Mouse (Mus musculus): ENCODE measurements around the gene Lctl. TPM values are rescaled to one million over a fixed set of nuclear protein-coding genes. Genes with fewer than 3 reads are reported as not detected.
A peak's percentile ranks its signal among the peaks of the same experiment; 100 is the strongest.

The Lctl gene
- polyA plus RNA-seq, 1 experiment from 2014 or later = not detected

DNA sequence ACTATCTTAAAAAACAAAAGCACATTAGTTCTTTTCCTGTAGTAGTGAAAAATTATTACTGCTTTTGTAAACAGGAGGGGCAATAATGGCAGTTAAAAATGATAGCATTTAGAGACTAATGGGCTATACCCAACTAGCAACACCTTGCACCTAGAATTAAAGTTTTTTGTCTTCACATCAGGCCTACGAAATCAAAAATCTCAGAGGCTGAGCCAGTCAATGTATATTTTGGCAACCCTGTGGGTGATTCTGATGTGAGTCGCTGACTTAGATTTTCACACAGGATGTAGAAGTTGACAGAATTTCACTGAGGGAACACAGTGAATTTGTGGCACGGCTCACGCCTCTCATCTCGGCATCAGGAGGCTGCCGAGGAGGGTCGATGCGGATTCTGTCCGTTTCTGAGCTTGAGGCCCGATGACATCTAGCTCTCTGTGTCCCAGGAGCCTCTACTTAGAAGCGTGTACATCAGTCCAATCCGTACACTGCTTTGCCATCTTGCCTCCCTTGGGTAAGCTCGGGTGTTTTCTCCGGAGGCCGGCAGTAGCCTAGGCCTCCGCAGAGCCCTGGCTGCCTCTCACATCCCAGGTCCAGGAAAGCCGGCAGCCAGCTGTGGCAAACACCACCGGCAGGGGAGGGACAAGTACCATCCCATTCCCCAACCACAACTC is 55.3 kb downstream of the Lctl start:
- H3K9me3 ChIP-seq (ENCODE audit: control insufficient read depth, low read length) = no peaks in the 10 kb centered on the region
- no peaks in the 10 kb centered on the region for H3K27me3 ChIP-seq (ENCODE audit: control insufficient read depth, insufficient read depth, low read length)
- DNase-seq (ENCODE audit: low spot score) (no peak), ATAC-seq (ENCODE audit: insufficient read depth, low FRiP score, low TSS enrichment) (no peak)
- H3K27ac ChIP-seq (ENCODE audit: low read depth, low read length) = peak overlapping the region; percentile 61
- peak overlapping the region; percentile 97 for H3K9ac ChIP-seq (ENCODE audit: low read length)
- peak overlapping the region; percentile 46 for H3K4me2 ChIP-seq (ENCODE audit: low read depth)
- peak overlapping the region; percentile 68 for H3K4me3 ChIP-seq (ENCODE audit: low read depth, low read length)
- 3% methylated on average over 18 of the region's 18 CpGs for WGBS
- H3K36me3 ChIP-seq (ENCODE audit: control insufficient read depth, insufficient read depth, low read length) = peaks cover 3% of the 10 kb centered on the region
- no peaks in the 10 kb centered on the region for H3K4me1 ChIP-seq (ENCODE audit: control insufficient read depth, insufficient read depth, low read length)

DNA sequence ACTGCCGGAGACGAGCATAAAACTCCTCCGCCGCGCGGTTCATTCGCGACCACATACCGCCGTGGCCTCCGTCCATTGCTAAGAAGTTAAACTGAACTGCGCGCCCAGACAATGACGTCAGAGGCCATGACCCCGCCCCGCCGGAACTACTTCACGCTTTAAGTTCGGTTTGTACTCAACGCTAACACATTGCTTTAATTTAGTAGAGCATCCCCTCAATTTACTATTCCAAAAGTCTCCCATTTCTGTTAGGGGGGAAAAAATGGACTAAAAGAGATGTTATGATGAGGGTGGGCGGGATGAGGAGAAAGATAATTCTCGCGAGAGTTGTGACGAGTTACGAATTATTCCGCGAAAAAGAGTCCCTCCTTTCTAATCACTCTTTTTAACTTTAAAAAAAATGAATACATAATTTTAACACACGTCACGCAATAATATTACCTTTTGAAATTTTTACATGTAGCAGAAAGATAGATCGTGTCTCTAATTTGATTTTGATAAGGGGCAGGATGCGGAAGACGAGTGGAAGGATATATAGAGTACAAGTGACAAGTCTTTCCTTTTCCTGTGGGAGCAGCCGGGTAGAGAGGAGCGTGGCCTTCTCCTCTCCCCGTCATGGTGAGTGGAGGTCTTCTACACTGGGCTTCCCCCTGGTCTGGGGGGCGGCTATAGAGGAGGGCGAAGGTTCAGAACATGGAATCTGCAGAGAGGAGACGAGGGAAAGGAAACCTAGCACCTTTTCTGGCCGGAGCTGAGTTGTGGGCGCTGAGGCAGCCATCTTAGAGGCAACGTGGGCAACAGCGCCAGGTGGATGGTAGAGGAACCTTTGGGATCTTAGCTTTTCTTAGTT is 56.1 kb downstream of the Lctl start, which contains the start of the genes Zwilch and Rpl4:
Gene Zwilch, minus strand, starts transcription at position 289 of the 850 bp plus-strand sequence.
Gene Rpl4, plus strand, starts transcription at position 560 of the 850 bp plus-strand sequence.
- H3K9ac ChIP-seq (ENCODE audit: low read length) = peak within 1 kb of the TSS; percentile 97
- H3K4me1 ChIP-seq (ENCODE audit: control insufficient read depth, insufficient read depth, low read length) = no peaks in the 10 kb centered on the region
- peak within 1 kb of the TSS; percentile 68 for H3K4me3 ChIP-seq (ENCODE audit: low read depth, low read length)
- no peaks in the 10 kb centered on the region for H3K27me3 ChIP-seq (ENCODE audit: control insufficient read depth, insufficient read depth, low read length)
- H3K9me3 ChIP-seq (ENCODE audit: control insufficient read depth, low read length) = no peaks in the 10 kb centered on the region
- H3K4me2 ChIP-seq (ENCODE audit: low read depth) = peak within 1 kb of the TSS; percentile 89
- ATAC-seq (ENCODE audit: insufficient read depth, low FRiP score, low TSS enrichment) (peak; percentile 83), DNase-seq (ENCODE audit: low spot score) (peak; percentile 86)
- under 1% methylated on average over 42 of the region's 42 CpGs for WGBS
- H3K27ac ChIP-seq (ENCODE audit: low read depth, low read length) = peak within 1 kb of the TSS; percentile 61
- peaks cover 5% of the 10 kb centered on the region for H3K36me3 ChIP-seq (ENCODE audit: control insufficient read depth, insufficient read depth, low read length)

DNA sequence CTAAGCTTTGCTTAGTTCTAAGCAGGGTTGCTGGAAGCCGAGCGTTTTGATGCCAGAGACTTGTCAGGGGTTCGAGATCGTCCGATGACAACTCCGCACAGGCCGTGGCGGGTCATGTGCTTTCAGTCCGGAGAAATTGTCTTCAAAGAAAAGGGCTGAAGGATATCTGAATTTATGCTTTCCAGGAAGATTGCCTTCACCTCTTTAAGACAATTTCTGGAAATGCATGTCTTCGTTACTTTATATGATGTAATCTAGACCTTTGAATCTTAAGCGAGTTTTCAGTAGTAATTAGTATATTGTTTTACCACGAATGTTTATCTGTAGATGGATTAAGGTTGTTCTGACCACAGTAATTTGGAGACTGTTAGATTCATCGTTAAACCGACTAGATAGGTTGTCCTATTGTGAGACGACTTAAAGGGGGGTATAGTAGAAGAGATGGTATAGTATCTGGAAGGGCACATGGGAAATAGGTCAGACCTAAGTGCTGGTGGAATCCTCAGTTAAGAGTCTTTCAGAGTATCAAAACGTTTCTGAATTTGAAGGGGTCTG is 56.8 kb downstream of the Lctl start:
- under 1% methylated on average over 16 of the region's 16 CpGs for WGBS
- Histone ChIP-seq H3K4me1 (ENCODE audit: control insufficient read depth, insufficient read depth, low read length) (no peaks in the 10 kb centered on the region), H3K36me3 (ENCODE audit: control insufficient read depth, insufficient read depth, low read length) (peaks cover 5% of the 10 kb centered on the region), H3K27ac (ENCODE audit: low read depth, low read length) (no peak overlapping the region), H3K4me2 (ENCODE audit: low read depth) (peak overlapping the region; percentile 89), H3K9ac (ENCODE audit: low read length) (peak overlapping the region; percentile 97), H3K27me3 (ENCODE audit: control insufficient read depth, insufficient read depth, low read length) (no peaks in the 10 kb centered on the region), H3K4me3 (ENCODE audit: low read depth, low read length) (peak overlapping the region; percentile 68), H3K9me3 (ENCODE audit: control insufficient read depth, low read length) (no peaks in the 10 kb centered on the region)
- DNase-seq (ENCODE audit: low spot score) (no peak), ATAC-seq (ENCODE audit: insufficient read depth, low FRiP score, low TSS enrichment) (no peak)

DNA sequence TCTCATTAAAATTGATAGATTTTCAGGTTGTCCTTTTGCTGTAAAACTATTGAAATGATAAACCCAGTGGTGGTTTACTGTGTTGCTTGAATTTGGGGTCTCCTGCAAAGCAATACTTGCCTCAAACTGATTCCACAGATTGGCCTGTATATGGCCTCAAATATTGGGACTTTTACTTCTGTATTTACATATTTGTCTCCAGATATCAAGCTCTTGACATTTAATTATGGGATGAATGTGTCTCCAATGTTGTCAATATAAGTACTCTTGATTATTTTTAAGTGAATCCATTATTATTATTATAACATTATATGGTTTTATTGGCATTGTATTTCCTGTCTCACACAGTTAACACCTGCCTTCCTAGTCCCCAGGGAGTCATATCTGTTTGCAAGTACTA is 57.4 kb downstream of the Lctl start:
- H3K27ac ChIP-seq (ENCODE audit: low read depth, low read length) = no peak overlapping the region
- no peaks in the 10 kb centered on the region for H3K27me3 ChIP-seq (ENCODE audit: control insufficient read depth, insufficient read depth, low read length)
- ATAC-seq (ENCODE audit: insufficient read depth, low FRiP score, low TSS enrichment) = no peak
- H3K36me3 ChIP-seq (ENCODE audit: control insufficient read depth, insufficient read depth, low read length) = peaks cover 5% of the 10 kb centered on the region
- H3K9ac ChIP-seq (ENCODE audit: low read length) = peak overlapping the region; percentile 97
- DNase-seq (ENCODE audit: low spot score) = no peak
- H3K4me2 ChIP-seq (ENCODE audit: low read depth) = peak overlapping the region; percentile 89
- peak overlapping the region; percentile 68 for H3K4me3 ChIP-seq (ENCODE audit: low read depth, low read length)
- no peaks in the 10 kb centered on the region for H3K9me3 ChIP-seq (ENCODE audit: control insufficient read depth, low read length)
- H3K4me1 ChIP-seq (ENCODE audit: control insufficient read depth, insufficient read depth, low read length) = no peaks in the 10 kb centered on the region

DNA sequence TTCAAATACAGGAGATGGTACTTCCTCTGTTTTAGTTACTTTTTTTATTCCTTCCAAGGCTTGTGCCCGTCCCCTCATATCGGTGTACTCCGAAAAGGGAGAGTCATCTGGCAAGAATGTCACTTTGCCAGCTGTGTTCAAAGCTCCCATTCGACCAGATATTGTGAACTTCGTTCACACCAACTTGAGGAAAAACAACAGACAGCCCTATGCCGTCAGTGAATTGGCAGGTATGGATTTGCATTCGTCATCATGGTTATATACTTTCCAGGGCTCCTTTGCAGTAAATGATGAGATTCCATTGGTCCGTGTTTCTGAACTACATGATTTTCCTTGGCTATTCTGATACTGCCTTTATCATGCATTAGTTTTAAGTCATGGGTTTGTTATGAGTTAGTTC is 57.8 kb downstream of the Lctl start:
- WGBS = 75% methylated on average over 8 of the region's 8 CpGs
- H3K9ac ChIP-seq (ENCODE audit: low read length) = no peak overlapping the region
- peak overlapping the region; percentile 68; the same call in 1 of the 2 replicates for H3K4me3 ChIP-seq (ENCODE audit: low read depth, low read length)

DNA sequence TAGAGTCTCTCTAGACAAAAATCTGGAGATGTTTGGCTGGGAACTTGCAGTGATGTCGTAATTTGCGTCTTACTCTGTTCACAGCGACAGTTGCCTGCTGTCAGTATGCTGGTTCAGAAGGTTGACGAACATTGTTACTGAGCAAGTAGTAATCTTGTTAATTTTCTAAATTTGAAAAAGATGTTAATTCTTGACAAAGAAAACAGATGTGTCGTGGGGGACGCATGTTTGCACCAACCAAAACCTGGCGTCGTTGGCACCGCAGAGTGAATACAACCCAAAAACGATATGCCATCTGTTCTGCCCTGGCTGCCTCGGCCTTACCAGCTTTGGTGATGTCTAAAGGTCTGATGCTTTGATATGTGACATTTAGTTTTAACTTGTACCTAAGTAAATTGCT is 58.4 kb downstream of the Lctl start:
- WGBS = 90% methylated on average over 11 of the region's 11 CpGs
- H3K4me2 ChIP-seq (ENCODE audit: low read depth) = no peak overlapping the region
- H3K9me3 ChIP-seq (ENCODE audit: control insufficient read depth, low read length) = no peaks in the 10 kb centered on the region
- H3K4me3 ChIP-seq (ENCODE audit: low read depth, low read length) = no peak overlapping the region
- DNase-seq (ENCODE audit: low spot score) (no peak), ATAC-seq (ENCODE audit: insufficient read depth, low FRiP score, low TSS enrichment) (no peak)
- H3K36me3 ChIP-seq (ENCODE audit: control insufficient read depth, insufficient read depth, low read length) = peaks cover 5% of the 10 kb centered on the region
- 0 out of 2 replicates have a peak, but pooled peaks cover 2% of the 10 kb centered on the region for H3K4me1 ChIP-seq (ENCODE audit: control insufficient read depth, insufficient read depth, low read length)
- no peak overlapping the region for H3K9ac ChIP-seq (ENCODE audit: low read length)
- no peak overlapping the region for H3K27ac ChIP-seq (ENCODE audit: low read depth, low read length)
- no peaks in the 10 kb centered on the region for H3K27me3 ChIP-seq (ENCODE audit: control insufficient read depth, insufficient read depth, low read length)

More for the DNA sequence above, 57.8 kb downstream of the Lctl start:
- H3K4me2 ChIP-seq (ENCODE audit: low read depth) = peak overlapping the region; percentile 89
- H3K4me1 ChIP-seq (ENCODE audit: control insufficient read depth, insufficient read depth, low read length) = 0 out of 2 replicates have a peak, but pooled peaks cover under 1% of the 10 kb centered on the region
- no peak for DNase-seq (ENCODE audit: low spot score)
- no peaks in the 10 kb centered on the region for H3K27me3 ChIP-seq (ENCODE audit: control insufficient read depth, insufficient read depth, low read length)
- no peak overlapping the region for H3K27ac ChIP-seq (ENCODE audit: low read depth, low read length)
- H3K36me3 ChIP-seq (ENCODE audit: control insufficient read depth, insufficient read depth, low read length) = peaks cover 5% of the 10 kb centered on the region
- no peak for ATAC-seq (ENCODE audit: insufficient read depth, low FRiP score, low TSS enrichment)
- H3K9me3 ChIP-seq (ENCODE audit: control insufficient read depth, low read length) = no peaks in the 10 kb centered on the region

DNA sequence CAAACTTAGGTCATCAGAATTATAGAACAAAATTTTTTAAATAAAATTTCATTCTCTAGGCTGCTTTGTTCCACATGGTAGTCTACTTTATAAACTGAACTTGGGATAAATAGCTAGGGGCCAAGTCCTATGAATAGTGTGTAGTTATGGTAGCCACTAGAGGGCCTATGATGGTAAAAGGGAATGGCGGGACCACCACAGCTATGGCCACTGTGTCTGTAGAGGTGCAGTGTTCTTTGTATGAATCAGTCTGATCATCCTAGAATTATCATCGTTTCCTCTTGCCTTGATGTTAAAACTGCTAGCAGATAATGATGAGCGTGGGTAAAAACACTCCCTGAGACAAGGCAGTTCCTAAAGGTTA is 61.6 kb downstream of the Lctl start:
- H3K9me3 ChIP-seq (ENCODE audit: control insufficient read depth, low read length) = no peaks in the 10 kb centered on the region
- H3K4me3 ChIP-seq (ENCODE audit: low read depth, low read length) = no peak overlapping the region
- peak; percentile 35 for DNase-seq (ENCODE audit: low spot score)
- no peak overlapping the region for H3K9ac ChIP-seq (ENCODE audit: low read length)
- ATAC-seq (ENCODE audit: insufficient read depth, low FRiP score, low TSS enrichment) = peak; percentile 54; the same call in 1 of the 2 replicates
- H3K27me3 ChIP-seq (ENCODE audit: control insufficient read depth, insufficient read depth, low read length) = no peaks in the 10 kb centered on the region
- WGBS = 43% methylated on average over 3 of the region's 3 CpGs
- H3K36me3 ChIP-seq (ENCODE audit: control insufficient read depth, insufficient read depth, low read length) = peaks cover 5% of the 10 kb centered on the region
- peak overlapping the region; percentile 47; the same call in 1 of the 2 replicates for H3K27ac ChIP-seq (ENCODE audit: low read depth, low read length)
- 0 out of 2 replicates have a peak, but pooled peaks cover 2% of the 10 kb centered on the region for H3K4me1 ChIP-seq (ENCODE audit: control insufficient read depth, insufficient read depth, low read length)
- peak overlapping the region; percentile 41 for H3K4me2 ChIP-seq (ENCODE audit: low read depth)

DNA sequence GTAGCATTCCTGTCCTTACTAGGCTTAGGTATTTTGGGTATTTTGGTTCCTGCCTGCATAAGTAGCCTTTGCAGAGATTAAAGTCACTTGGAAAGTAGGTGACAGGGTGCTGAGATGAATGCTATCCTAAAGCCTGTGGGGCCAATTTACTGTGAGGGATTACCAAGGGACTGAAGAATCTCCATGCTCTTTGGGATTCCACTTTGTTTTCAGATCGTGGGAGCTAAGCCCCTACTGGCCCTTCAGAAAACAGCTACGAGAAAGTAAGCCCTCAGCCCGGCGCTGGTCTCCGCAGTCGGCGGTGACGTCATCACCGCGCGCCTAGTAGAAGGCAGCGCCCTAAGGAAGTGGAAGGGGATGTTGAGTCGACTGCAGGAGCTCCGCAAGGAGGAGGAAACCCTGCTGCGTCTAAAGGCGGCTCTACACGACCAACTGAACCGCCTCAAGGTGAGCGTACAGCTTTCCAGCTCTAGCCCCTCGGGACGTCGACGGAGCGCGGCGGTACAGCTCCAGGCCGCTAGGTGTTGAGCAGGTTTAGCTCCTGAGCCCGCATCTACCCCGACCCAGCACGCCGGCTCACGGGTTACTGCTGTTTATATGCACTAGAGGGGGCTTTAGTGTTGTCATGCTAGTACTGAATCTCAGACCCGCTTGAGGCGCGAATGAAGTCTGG is 62.2 kb downstream of the Lctl start, which contains the start of gene Snapc5:
Gene Snapc5, plus strand, starts transcription at position 301 of the 673 bp plus-strand sequence.
- Histone ChIP-seq H3K4me3 (ENCODE audit: low read depth, low read length) (peak within 1 kb of the TSS; percentile 54), H3K27me3 (ENCODE audit: control insufficient read depth, insufficient read depth, low read length) (no peaks in the 10 kb centered on the region), H3K36me3 (ENCODE audit: control insufficient read depth, insufficient read depth, low read length) (peaks cover 5% of the 10 kb centered on the region), H3K4me1 (ENCODE audit: control insufficient read depth, insufficient read depth, low read length) (0 out of 2 replicates have a peak, but pooled peaks cover 2% of the 10 kb centered on the region), H3K4me2 (ENCODE audit: low read depth) (peak within 1 kb of the TSS; percentile 41), H3K9ac (ENCODE audit: low read length) (peak within 1 kb of the TSS; percentile 59), H3K9me3 (ENCODE audit: control insufficient read depth, low read length) (no peaks in the 10 kb centered on the region), H3K27ac (ENCODE audit: low read depth, low read length) (peak within 1 kb of the TSS; percentile 47)
- peak; percentile 97 for DNase-seq (ENCODE audit: low spot score)
- under 1% methylated on average over 35 of the region's 35 CpGs for WGBS
- ATAC-seq (ENCODE audit: insufficient read depth, low FRiP score, low TSS enrichment) = peak; percentile 96
